Mouse (Mus musculus): Measurements from ENCODE around the gene Zswim1. TPM values are rescaled to one million over a fixed set of nuclear protein-coding genes. Genes with fewer than 3 reads are reported as not detected.
"Not testable (repeated sequence)": the region's sequence is repeated elsewhere in the genome, so short reads cannot be mapped to it uniquely, and the experiment has no call there.

The Zswim1 gene
- polyA plus RNA-seq, 1 experiment from 2014 or later = 4.4 TPM

- no peak for ATAC-seq (ENCODE audit: insufficient read depth)
- Histone ChIP-seq H3K4me2 (no peak within 1 kb of the TSS; the same call in 1 of the 2 replicates), H3K27ac (replicated peaks) (0 out of 2 replicates have a peak within 1 kb of the TSS, but pooled peaks have one; percentile 9), H3K36me3 (replicated peaks) (peaks cover 19% of the 10 kb centered on the region), H3K9ac (no peak within 1 kb of the TSS), H3K9me3 (replicated peaks) (no peaks in the 10 kb centered on the region), H3K4me1 (replicated peaks) (peaks cover 34% of the 10 kb centered on the region), H3K27me3 (no peaks in the 10 kb centered on the region), H3K4me3 (replicated peaks) (no peak within 1 kb of the TSS)
- WGBS (ENCODE audit: insufficient replicate concordance) = 72% methylated on average over 6 of the region's 6 CpGs
These were observed 6.0 kb downstream of the Zswim1 start, which contains the start of gene Spata25 for GRCm38 (mm10) chr2:164828437-164828836. TSS of gene Spata25 (minus strand) at chr2:164828537.

GRCm38 (mm10) chr2:164829090-164829489 lies 6.6 kb downstream of the Zswim1 start:
- 78% methylated on average over 1 of the region's 1 CpGs for WGBS (ENCODE audit: insufficient replicate concordance)
- no peak for ATAC-seq (ENCODE audit: insufficient read depth)
- Histone ChIP-seq H3K4me1 (replicated peaks) (peaks cover 35% of the 10 kb centered on the region), H3K9me3 (replicated peaks) (no peaks in the 10 kb centered on the region), H3K4me2 (no peak overlapping the region), H3K9ac (no peak overlapping the region), H3K27ac (replicated peaks) (no peak overlapping the region), H3K36me3 (replicated peaks) (peaks cover 19% of the 10 kb centered on the region), H3K27me3 (no peaks in the 10 kb centered on the region), H3K4me3 (replicated peaks) (no peak overlapping the region)

DNA sequence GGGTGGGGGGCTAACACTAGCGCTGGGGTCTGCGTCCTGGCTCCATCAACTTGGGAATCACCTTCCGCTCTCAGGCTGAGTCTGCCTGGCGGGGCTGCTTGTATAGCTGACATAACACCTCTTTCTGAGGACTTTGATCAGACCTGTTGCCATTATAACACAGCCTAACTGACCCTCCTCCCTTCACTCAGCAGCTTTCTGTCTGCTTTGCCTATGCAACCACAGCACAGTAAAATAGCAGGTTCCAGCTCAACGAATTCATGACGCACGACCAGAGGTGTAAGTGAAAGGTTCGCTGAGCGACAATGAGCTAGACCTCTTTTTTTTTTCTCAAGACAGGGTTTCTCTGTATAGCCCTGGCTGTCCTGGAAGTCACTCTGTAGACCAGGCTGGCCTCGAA lies 8.5 kb downstream of the Zswim1 start:
- ATAC-seq (ENCODE audit: insufficient read depth) = no peak
- no peaks in the 10 kb centered on the region for H3K9me3 ChIP-seq (replicated peaks)
- peaks cover 9% of the 10 kb centered on the region for H3K36me3 ChIP-seq (replicated peaks)
- WGBS (ENCODE audit: insufficient replicate concordance) = 72% methylated on average over 10 of the region's 10 CpGs
- H3K4me3 ChIP-seq (replicated peaks) = no peak overlapping the region
- no peak overlapping the region; the same call in 1 of the 2 replicates for H3K4me2 ChIP-seq
- H3K4me1 ChIP-seq (replicated peaks) = peaks cover 47% of the 10 kb centered on the region
- H3K27me3 ChIP-seq = no peaks in the 10 kb centered on the region
- H3K9ac ChIP-seq = no peak overlapping the region
- no peak overlapping the region; the same call in 1 of the 2 replicates for H3K27ac ChIP-seq (replicated peaks)

DNA sequence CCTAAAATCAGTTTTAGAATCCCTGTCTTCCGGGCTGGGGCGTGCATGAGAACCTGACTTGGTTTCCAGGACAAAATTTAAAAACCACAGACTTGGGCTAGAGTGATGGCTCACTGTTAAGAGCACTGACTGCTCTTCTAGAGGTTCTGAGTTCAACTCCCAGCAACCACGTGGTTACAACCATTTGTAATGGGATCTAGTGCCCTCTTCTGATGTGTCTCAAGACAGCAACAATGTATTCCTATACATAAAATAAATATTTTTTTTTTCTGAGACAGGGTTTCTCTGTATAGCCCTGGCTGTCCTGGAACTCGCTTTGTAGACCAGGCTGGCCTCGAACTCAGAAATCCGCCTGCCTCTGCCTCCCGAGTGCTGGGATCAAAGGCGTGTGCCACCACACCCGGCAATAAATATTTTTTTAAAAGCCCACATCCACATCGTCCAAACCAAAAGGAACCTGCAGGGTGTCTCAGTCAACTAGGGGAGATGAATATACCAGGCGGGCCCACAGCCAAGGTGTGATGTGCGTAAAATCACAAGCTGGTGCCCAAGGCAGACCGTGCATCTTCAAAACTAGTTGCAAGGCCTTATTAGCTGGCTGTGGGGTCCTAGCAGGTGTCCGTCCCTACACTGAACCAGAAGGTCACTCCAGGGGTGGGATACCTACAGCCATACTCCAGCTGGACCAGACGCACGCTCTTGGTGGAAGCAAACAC lies 9.7 kb downstream of the Zswim1 start:
- Histone ChIP-seq H3K4me2 (peak overlapping the region; percentile 99), H3K27me3 (no peaks in the 10 kb centered on the region), H3K4me3 (replicated peaks) (peak overlapping the region; percentile 68), H3K9ac (peak overlapping the region; percentile 68; the same call in 1 of the 2 replicates), H3K27ac (replicated peaks) (peak overlapping the region; percentile 81; the same call in 1 of the 2 replicates), H3K36me3 (replicated peaks) (peaks cover 16% of the 10 kb centered on the region), H3K4me1 (replicated peaks) (peaks cover 40% of the 10 kb centered on the region), H3K9me3 (replicated peaks) (no peaks in the 10 kb centered on the region)
- ATAC-seq (ENCODE audit: insufficient read depth) = no peak
- 58% methylated on average over 16 of the region's 16 CpGs for WGBS (ENCODE audit: insufficient replicate concordance)

DNA sequence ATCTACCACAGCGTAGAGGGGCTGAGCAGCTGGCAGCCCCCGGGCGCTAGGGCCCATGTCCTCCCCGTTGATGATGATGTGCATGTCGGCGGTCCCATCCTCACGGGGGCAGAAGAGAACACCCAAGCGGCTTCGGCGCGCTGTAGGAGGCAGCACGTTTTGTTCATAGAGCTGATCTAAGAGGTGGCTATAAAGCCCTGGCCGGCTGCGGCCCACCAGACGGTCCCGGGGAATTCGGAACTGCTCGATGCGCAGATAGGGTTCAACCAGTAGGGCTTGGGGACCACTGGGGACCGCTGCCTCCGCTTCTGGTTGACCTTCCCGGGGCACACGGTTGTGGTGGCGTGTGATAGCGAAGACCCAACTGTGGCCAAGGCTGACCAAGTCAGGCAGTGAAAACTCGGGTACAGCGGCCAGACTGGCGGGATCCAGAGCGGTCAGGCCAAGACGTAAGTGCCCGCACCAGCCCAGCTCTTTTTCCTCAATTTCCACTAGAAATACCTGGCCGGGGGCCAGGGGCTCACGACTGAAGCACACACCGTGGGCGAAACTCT lies 10.3 kb downstream of the Zswim1 start, which contains the start of gene Ctsa:
Gene Ctsa, plus strand, starts transcription at position 126 of the 554 bp plus-strand sequence.
- peak within 1 kb of the TSS; percentile 81 for H3K27ac ChIP-seq (replicated peaks)
- H3K9ac ChIP-seq = peak within 1 kb of the TSS; percentile 68
- peak within 1 kb of the TSS; percentile 99 for H3K4me2 ChIP-seq
- WGBS (ENCODE audit: insufficient replicate concordance) = under 1% methylated on average over 35 of the region's 35 CpGs
- no peaks in the 10 kb centered on the region for H3K27me3 ChIP-seq
- H3K9me3 ChIP-seq (replicated peaks) = no peaks in the 10 kb centered on the region
- ATAC-seq (ENCODE audit: insufficient read depth) = peak; percentile 65
- peaks cover 22% of the 10 kb centered on the region for H3K36me3 ChIP-seq (replicated peaks)
- peaks cover 33% of the 10 kb centered on the region for H3K4me1 ChIP-seq (replicated peaks)
- H3K4me3 ChIP-seq (replicated peaks) = peak within 1 kb of the TSS; percentile 68

GRCm38 (mm10) chr2:164833314-164833959 lies 11.0 kb downstream of the Zswim1 start, which contains the start of gene Neurl2:
TSS of gene Neurl2 (minus strand) at chr2:164833456.
- Histone ChIP-seq H3K27ac (replicated peaks) (peak within 1 kb of the TSS; percentile 81), H3K27me3 (no peaks in the 10 kb centered on the region), H3K9me3 (replicated peaks) (no peaks in the 10 kb centered on the region), H3K4me2 (peak within 1 kb of the TSS; percentile 99), H3K9ac (peak within 1 kb of the TSS; percentile 68), H3K36me3 (replicated peaks) (peaks cover 28% of the 10 kb centered on the region), H3K4me3 (replicated peaks) (peak within 1 kb of the TSS; percentile 68), H3K4me1 (replicated peaks) (peaks cover 33% of the 10 kb centered on the region)
- under 1% methylated on average over 31 of the region's 31 CpGs for WGBS (ENCODE audit: insufficient replicate concordance)
- peak; percentile 61 for ATAC-seq (ENCODE audit: insufficient read depth)

DNA sequence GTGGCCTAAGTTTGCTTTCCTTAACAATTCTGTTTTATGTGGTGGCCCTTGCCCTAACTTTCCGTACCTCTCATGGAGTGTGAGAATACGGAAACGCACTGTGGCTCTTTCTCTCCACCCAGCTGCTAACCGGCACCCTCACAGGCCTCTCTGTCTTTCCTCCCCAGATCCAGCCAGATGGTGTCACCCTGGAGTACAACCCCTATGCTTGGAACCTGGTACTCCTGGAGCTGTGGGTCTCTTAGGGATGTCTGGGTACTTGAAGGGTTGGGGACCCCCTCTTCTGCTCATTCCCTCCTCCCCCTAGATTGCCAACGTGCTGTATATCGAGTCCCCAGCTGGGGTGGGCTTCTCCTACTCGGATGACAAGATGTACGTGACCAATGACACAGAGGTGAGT lies 12.0 kb downstream of the Zswim1 start:
- H3K4me2 ChIP-seq = peak overlapping the region; percentile 99
- H3K36me3 ChIP-seq (replicated peaks) = peaks cover 39% of the 10 kb centered on the region
- no peak for ATAC-seq (ENCODE audit: insufficient read depth)
- 41% methylated on average over 8 of the region's 8 CpGs for WGBS (ENCODE audit: insufficient replicate concordance)
- H3K9me3 ChIP-seq (replicated peaks) = no peaks in the 10 kb centered on the region
- no peaks in the 10 kb centered on the region for H3K27me3 ChIP-seq
- peaks cover 33% of the 10 kb centered on the region for H3K4me1 ChIP-seq (replicated peaks)
- H3K9ac ChIP-seq = no peak overlapping the region; the same call in 1 of the 2 replicates
- H3K4me3 ChIP-seq (replicated peaks) = peak overlapping the region; percentile 68
- peak overlapping the region; percentile 81; the same call in 1 of the 2 replicates for H3K27ac ChIP-seq (replicated peaks)

DNA sequence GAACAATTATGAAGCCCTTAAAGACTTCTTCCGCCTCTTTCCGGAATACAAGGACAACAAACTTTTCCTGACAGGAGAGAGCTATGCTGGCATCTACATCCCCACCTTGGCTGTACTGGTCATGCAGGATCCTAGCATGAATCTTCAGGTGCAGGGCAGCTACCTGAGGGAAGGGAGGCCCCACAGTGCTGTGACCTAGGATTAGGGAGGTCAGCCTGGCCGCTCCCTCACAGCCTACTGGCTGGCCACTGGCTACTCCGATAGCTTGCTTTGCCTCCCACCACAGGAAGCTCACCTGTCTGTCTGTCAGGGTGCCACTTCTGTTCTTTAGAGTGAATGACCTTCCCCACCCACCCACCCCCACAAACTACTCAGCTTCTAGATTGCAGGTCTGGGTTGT lies 12.7 kb downstream of the Zswim1 start:
- Histone ChIP-seq H3K36me3 (replicated peaks) (peaks cover 39% of the 10 kb centered on the region), H3K4me3 (replicated peaks) (no peak overlapping the region; the same call in 1 of the 2 replicates), H3K27ac (replicated peaks) (no peak overlapping the region), H3K4me1 (replicated peaks) (peaks cover 33% of the 10 kb centered on the region), H3K4me2 (peak overlapping the region; percentile 99), H3K27me3 (no peaks in the 10 kb centered on the region), H3K9me3 (replicated peaks) (no peaks in the 10 kb centered on the region), H3K9ac (no peak overlapping the region)
- no peak for ATAC-seq (ENCODE audit: insufficient read depth)
- WGBS (ENCODE audit: insufficient replicate concordance) = 95% methylated on average over 4 of the region's 4 CpGs

DNA sequence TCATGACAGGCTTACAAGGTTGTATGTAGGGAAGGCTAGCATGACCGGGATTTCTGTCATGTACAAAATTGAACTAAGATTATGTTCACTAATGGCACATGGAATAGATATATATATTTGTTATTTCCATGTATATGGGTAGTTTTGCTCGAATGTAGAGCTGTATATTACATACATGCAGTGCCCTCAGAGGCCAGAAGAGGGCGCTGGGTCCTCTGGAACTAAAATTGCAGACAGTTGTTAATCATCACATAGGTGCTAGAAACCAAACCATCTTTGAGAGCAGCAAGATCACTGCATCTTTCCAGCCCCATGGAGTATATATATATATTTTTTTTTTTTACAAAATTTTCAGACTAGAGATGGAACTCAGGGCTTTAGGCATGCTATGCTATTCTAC lies 23.3 kb downstream of the Zswim1 start:
- no peak overlapping the region for H3K9ac ChIP-seq
- H3K27me3 ChIP-seq = no peaks in the 10 kb centered on the region
- H3K4me1 ChIP-seq (replicated peaks) = no peaks in the 10 kb centered on the region
- 39% methylated on average over 3 of the region's 3 CpGs for WGBS (ENCODE audit: insufficient replicate concordance)
- no peaks in the 10 kb centered on the region for H3K36me3 ChIP-seq (replicated peaks)
- no peak overlapping the region for H3K4me3 ChIP-seq (replicated peaks)
- no peaks in the 10 kb centered on the region for H3K9me3 ChIP-seq (replicated peaks)
- no peak overlapping the region for H3K4me2 ChIP-seq
- no peak overlapping the region for H3K27ac ChIP-seq (replicated peaks)
- ATAC-seq (ENCODE audit: insufficient read depth) = no peak

DNA sequence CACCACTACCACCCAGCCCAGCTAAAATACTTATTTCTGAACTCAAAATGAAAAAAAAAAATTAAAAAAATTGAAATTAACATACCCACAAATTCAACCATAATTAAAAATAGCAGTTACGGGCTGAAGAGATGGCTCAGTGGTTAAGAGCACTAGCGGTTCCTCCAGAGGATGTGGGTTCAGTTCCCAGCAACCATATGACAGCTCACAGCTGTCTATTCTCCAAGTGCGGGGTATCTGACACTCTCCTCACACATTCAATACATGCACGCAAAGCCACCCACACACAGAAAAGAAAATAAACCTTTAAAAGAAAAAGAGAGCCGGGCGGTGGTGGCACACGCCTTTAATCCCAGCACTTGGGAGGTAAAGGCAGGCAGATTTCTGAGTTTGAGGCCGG lies 27.6 kb downstream of the Zswim1 start:
- H3K9ac ChIP-seq = no peak overlapping the region
- H3K4me2 ChIP-seq = no peak overlapping the region
- H3K4me1 ChIP-seq (replicated peaks) = no peaks in the 10 kb centered on the region
- no peaks in the 10 kb centered on the region for H3K36me3 ChIP-seq (replicated peaks)
- 65% methylated on average over 8 of the region's 8 CpGs for WGBS (ENCODE audit: insufficient replicate concordance)
- no peak overlapping the region for H3K27ac ChIP-seq (replicated peaks)
- H3K9me3 ChIP-seq (replicated peaks) = no peaks in the 10 kb centered on the region
- peaks cover 19% of the 10 kb centered on the region for H3K27me3 ChIP-seq
- ATAC-seq (ENCODE audit: insufficient read depth) = no peak
- no peak overlapping the region for H3K4me3 ChIP-seq (replicated peaks)

GRCm38 (mm10) chr2:164855572-164855971 lies 33.1 kb downstream of the Zswim1 start:
- not testable (repeated sequence) for H3K36me3 ChIP-seq (replicated peaks); H3K9me3 ChIP-seq (replicated peaks); H3K27ac ChIP-seq (replicated peaks); H3K9ac ChIP-seq; ATAC-seq (ENCODE audit: insufficient read depth); H3K4me3 ChIP-seq (replicated peaks); H3K4me2 ChIP-seq
- peaks cover 67% of the 10 kb centered on the region for H3K27me3 ChIP-seq
- WGBS (ENCODE audit: insufficient replicate concordance) = 72% methylated on average over 5 of the region's 5 CpGs
- peaks cover 29% of the 10 kb centered on the region for H3K4me1 ChIP-seq (replicated peaks)

All from liver, embryonic 15.5 days (tissue).